Mouse (Mus musculus) ovary, postnatal 14 days (tissue): ENCODE results near the gene Cirbp.

Experiments used
- DNase-seq: peaks from one replicate; pipeline ENCODE4 v3.0.0; 2022; ENCODE audit warnings: low spot score

The Cirbp gene

GRCm38 (mm10) chr10:80215048-80215772, 49.4 kb downstream of the Cirbp start:
- DNase-seq: no peak

GRCm38 (mm10) chr10:80220676-80221075, 54.9 kb downstream of the Cirbp start:
- no peak for DNase-seq
